Mouse (Mus musculus) ES-E14 (cell line): ENCODE measurements around the gene Fam83e.

ENCODE experiments used
- MAFK ChIP-seq: IDR thresholded peaks from 2 replicates; pipeline ENCODE4 v1.6.1; 2014; ENCODE audit warnings: mild to moderate bottlenecking, low read depth, low read length, inconsistent platforms; ENCODE audit not compliant: insufficient read depth
- ZNF384 ChIP-seq: IDR thresholded peaks from 2 replicates; pipeline ENCODE4 v1.6.1; 2012; ENCODE audit warnings: low read depth, low read length, inconsistent platforms

DNA sequence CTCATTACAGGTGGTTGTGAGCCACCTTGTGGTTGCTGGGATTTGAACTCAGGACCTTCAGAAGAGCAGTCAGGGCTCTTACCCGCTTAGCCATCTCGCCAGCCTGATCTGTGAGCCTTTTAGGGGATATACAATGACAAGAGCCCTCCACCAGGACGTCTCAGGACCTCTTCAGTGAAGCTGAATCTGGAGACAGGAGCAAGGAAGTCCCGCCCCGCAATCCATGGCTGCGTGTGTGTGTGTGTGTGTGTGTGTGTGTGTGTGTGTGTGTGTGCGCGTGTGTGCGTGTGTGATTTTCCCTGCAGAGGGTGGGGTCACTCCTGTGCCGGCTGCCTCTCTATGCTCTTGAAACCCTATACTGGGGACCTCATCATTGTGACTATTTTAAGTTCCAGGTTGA lies 18.8 kb downstream of the Fam83e start:
- TF ChIP-seq MAFK = no peak
- no peak for TF ChIP-seq ZNF384
